Mouse (Mus musculus) neural tube, embryonic 12.5 days (tissue): ENCODE results near the gene Rdh16f1. TPM values are rescaled to one million over a fixed set of nuclear protein-coding genes. Genes with fewer than 3 reads are reported as not detected.

Source experiments
- ATAC-seq: fragments of 200-750 bp; cut with Nextera tagmentation; 2 replicates; pipeline ENCODE4 v1.8.0; 2017; ENCODE audit warnings: low read depth, mild to moderate bottlenecking, moderate TSS enrichment, moderate library complexity; ENCODE audit not compliant: low FRiP score
- H3K27ac ChIP-seq: fragments of 300-500 bp; sonication (generic); 2 replicates; pipeline ENCODE4 v1.5.1; 2016
- H3K27me3 ChIP-seq: fragments of 300-500 bp; sonication (generic); replicated peaks from 2 replicates; pipeline ENCODE4 v1.6.1; 2016; ENCODE audit warnings: mild to moderate bottlenecking
- H3K36me3 ChIP-seq: fragments of 300-500 bp; sonication (generic); 2 replicates; pipeline ENCODE4 v1.6.1; 2016; ENCODE audit warnings: mild to moderate bottlenecking
- H3K4me1 ChIP-seq: fragments of 300-500 bp; sonication (generic); 2 replicates; pipeline ENCODE4 v1.6.1; 2016
- H3K4me2 ChIP-seq: fragments of 300-500 bp; sonication (generic); replicated peaks from 2 replicates; pipeline ENCODE4 v1.6.1; 2016; ENCODE audit warnings: mild to moderate bottlenecking
- H3K4me3 ChIP-seq: fragments of 300-500 bp; sonication (generic); 2 replicates; pipeline ENCODE4 v1.5.1; 2016
- H3K9ac ChIP-seq: fragments of 300-500 bp; sonication (generic); 2 replicates; pipeline ENCODE4 v1.6.1; 2016; ENCODE audit warnings: mild to moderate bottlenecking
- H3K9me3 ChIP-seq: fragments of 300-500 bp; sonication (generic); 2 replicates; pipeline ENCODE4 v1.6.1; 2016; ENCODE audit warnings: mild to moderate bottlenecking
- WGBS: fragments of 180-500 bp; shearing (Covaris S2); methylation state at CpG from one replicate; pipeline ENCODE4 v1.1.7; 2016; 5-methylcytosine and 5-hydroxymethylcytosine counted together
- polyA plus RNA-seq: library from polyadenylated mRNA; unstranded; fragments of >200 nt; fragmentation: Nextera tagmentation; extraction: Ambion mirVana; gene quantifications from 2 replicates; pipeline ENCODE4 v1.2.1, GENCODE M21; 2016

Rdh16f1 gene
- not detected in 2 replicates for polyA plus RNA-seq

- no peaks in the 10 kb centered on the region for H3K27me3 ChIP-seq
- no peak within 1 kb of the TSS for H3K4me2 ChIP-seq
- no peak within 1 kb of the TSS for H3K9ac ChIP-seq
- ATAC-seq = no peak
- 0 out of 2 replicates have a peak, but pooled peaks cover 2% of the 10 kb centered on the region for H3K9me3 ChIP-seq
- no peak within 1 kb of the TSS for H3K4me3 ChIP-seq
- H3K4me1 ChIP-seq = no peaks in the 10 kb centered on the region
- H3K36me3 ChIP-seq = no peaks in the 10 kb centered on the region
- 80% methylated on average over 9 of the region's 9 CpGs for WGBS
- no peak within 1 kb of the TSS for H3K27ac ChIP-seq
These were observed at the start of gene Rdh16f1, which contains the start of gene Rdh1 for GRCm38 (mm10) chr10:127759181-127760110. Rdh16f1 (plus strand) TSS chr10:127759787. Rdh1 (plus strand) TSS chr10:127759721.

- Histone ChIP-seq H3K27me3 (no peaks in the 10 kb centered on the region), H3K36me3 (no peaks in the 10 kb centered on the region), H3K27ac (no peak overlapping the region), H3K9ac (no peak overlapping the region), H3K4me1 (no peaks in the 10 kb centered on the region), H3K9me3 (no peaks in the 10 kb centered on the region), H3K4me3 (no peak overlapping the region), H3K4me2 (no peak overlapping the region)
- ATAC-seq = no peak
- WGBS = 88% methylated on average over 13 of the region's 13 CpGs
These were observed 49.3 kb upstream of the Rdh16f1 start for GRCm38 (mm10) chr10:127710331-127710730.

GRCm38 (mm10) chr10:127712736-127713135 lies 46.9 kb upstream of the Rdh16f1 start:
- Histone ChIP-seq H3K4me1 (no peaks in the 10 kb centered on the region), H3K9ac (no peak overlapping the region), H3K4me2 (no peak overlapping the region), H3K36me3 (no peaks in the 10 kb centered on the region), H3K27me3 (no peaks in the 10 kb centered on the region), H3K4me3 (no peak overlapping the region), H3K27ac (no peak overlapping the region), H3K9me3 (no peaks in the 10 kb centered on the region)
- ATAC-seq = no peak
- WGBS = 84% methylated on average over 6 of the region's 6 CpGs

- Histone ChIP-seq H3K36me3 (no peaks in the 10 kb centered on the region), H3K27ac (no peak overlapping the region; the same call in 1 of the 2 replicates), H3K4me2 (peak overlapping the region; percentile 46), H3K9me3 (no peaks in the 10 kb centered on the region), H3K4me1 (peaks cover 19% of the 10 kb centered on the region), H3K27me3 (peaks cover 11% of the 10 kb centered on the region; the same call in 1 of the 2 replicates), H3K9ac (0 out of 2 replicates have a peak overlapping the region, but pooled peaks have one; percentile 35), H3K4me3 (no peak overlapping the region)
- 10% methylated on average over 20 of the region's 20 CpGs for WGBS
- ATAC-seq = peak; percentile 52; the same call in 1 of the 2 replicates
These were observed 37.7 kb upstream of the Rdh16f1 start for GRCm38 (mm10) chr10:127721671-127722418.

GRCm38 (mm10) chr10:127724178-127724577 lies 35.4 kb upstream of the Rdh16f1 start, which contains the start of gene Tac2:
Tac2 (plus strand) TSS chr10:127724478.
- WGBS = 88% methylated on average over 3 of the region's 3 CpGs
- no peak within 1 kb of the TSS for H3K4me3 ChIP-seq
- H3K27me3 ChIP-seq = peaks cover 11% of the 10 kb centered on the region; the same call in 1 of the 2 replicates
- no peak within 1 kb of the TSS for H3K27ac ChIP-seq
- ATAC-seq = no peak
- H3K9me3 ChIP-seq = no peaks in the 10 kb centered on the region
- H3K36me3 ChIP-seq = no peaks in the 10 kb centered on the region
- peaks cover 19% of the 10 kb centered on the region for H3K4me1 ChIP-seq
- no peak within 1 kb of the TSS for H3K9ac ChIP-seq
- H3K4me2 ChIP-seq = no peak within 1 kb of the TSS

- Histone ChIP-seq H3K27ac (no peak overlapping the region), H3K4me2 (no peak overlapping the region), H3K9me3 (no peaks in the 10 kb centered on the region), H3K4me1 (peaks cover 19% of the 10 kb centered on the region), H3K9ac (no peak overlapping the region), H3K36me3 (no peaks in the 10 kb centered on the region), H3K27me3 (peaks cover 11% of the 10 kb centered on the region; the same call in 1 of the 2 replicates), H3K4me3 (no peak overlapping the region)
- 67% methylated on average over 4 of the region's 4 CpGs for WGBS
- no peak for ATAC-seq
These were observed 34.5 kb upstream of the Rdh16f1 start for GRCm38 (mm10) chr10:127725136-127725535.

GRCm38 (mm10) chr10:127728437-127728836 lies 31.1 kb upstream of the Rdh16f1 start:
- H3K9me3 ChIP-seq = no peaks in the 10 kb centered on the region
- 0 out of 2 replicates have a peak overlapping the region, but pooled peaks have one; percentile 14 for H3K9ac ChIP-seq
- no peaks in the 10 kb centered on the region for H3K36me3 ChIP-seq
- peaks cover 9% of the 10 kb centered on the region; the same call in 1 of the 2 replicates for H3K4me1 ChIP-seq
- WGBS = 80% methylated on average over 8 of the region's 8 CpGs
- H3K4me2 ChIP-seq = no peak overlapping the region
- ATAC-seq = no peak
- peaks cover 3% of the 10 kb centered on the region; the same call in 1 of the 2 replicates for H3K27me3 ChIP-seq
- no peak overlapping the region for H3K4me3 ChIP-seq
- H3K27ac ChIP-seq = no peak overlapping the region

- no peak overlapping the region for H3K4me2 ChIP-seq
- H3K36me3 ChIP-seq = no peaks in the 10 kb centered on the region
- ATAC-seq = no peak
- no peak overlapping the region for H3K9ac ChIP-seq
- peaks cover under 1% of the 10 kb centered on the region; the same call in 1 of the 2 replicates for H3K27me3 ChIP-seq
- 58% methylated on average over 11 of the region's 11 CpGs for WGBS
- no peak overlapping the region for H3K27ac ChIP-seq
- peaks cover 9% of the 10 kb centered on the region; the same call in 1 of the 2 replicates for H3K4me1 ChIP-seq
- no peak overlapping the region for H3K4me3 ChIP-seq
- H3K9me3 ChIP-seq = no peaks in the 10 kb centered on the region
These were observed 29.2 kb upstream of the Rdh16f1 start for GRCm38 (mm10) chr10:127730285-127730932.

- Histone ChIP-seq H3K9me3 (no peaks in the 10 kb centered on the region), H3K4me2 (0 out of 2 replicates have a peak overlapping the region, but pooled peaks have one; percentile 5), H3K27ac (no peak overlapping the region), H3K4me3 (no peak overlapping the region), H3K27me3 (no peaks in the 10 kb centered on the region), H3K9ac (no peak overlapping the region), H3K36me3 (no peaks in the 10 kb centered on the region), H3K4me1 (peaks cover 9% of the 10 kb centered on the region; the same call in 1 of the 2 replicates)
- 28% methylated on average over 9 of the region's 9 CpGs for WGBS
- ATAC-seq = no peak
These were observed 28.7 kb upstream of the Rdh16f1 start for GRCm38 (mm10) chr10:127730933-127731310.

GRCm38 (mm10) chr10:127731397-127731796 lies 28.2 kb upstream of the Rdh16f1 start:
- H3K4me2 ChIP-seq = 0 out of 2 replicates have a peak overlapping the region, but pooled peaks have one; percentile 5
- 20% methylated on average over 5 of the region's 5 CpGs for WGBS
- peaks cover 9% of the 10 kb centered on the region; the same call in 1 of the 2 replicates for H3K4me1 ChIP-seq
- ATAC-seq = no peak
- no peak overlapping the region for H3K4me3 ChIP-seq
- H3K36me3 ChIP-seq = no peaks in the 10 kb centered on the region
- no peaks in the 10 kb centered on the region for H3K9me3 ChIP-seq
- H3K27me3 ChIP-seq = no peaks in the 10 kb centered on the region
- H3K9ac ChIP-seq = no peak overlapping the region
- H3K27ac ChIP-seq = no peak overlapping the region

GRCm38 (mm10) chr10:127734434-127734833 lies 25.2 kb upstream of the Rdh16f1 start:
- no peak overlapping the region for H3K9ac ChIP-seq
- no peak for ATAC-seq
- H3K27ac ChIP-seq = no peak overlapping the region
- H3K4me3 ChIP-seq = no peak overlapping the region
- peaks cover 9% of the 10 kb centered on the region; the same call in 1 of the 2 replicates for H3K4me1 ChIP-seq
- 54% methylated on average over 5 of the region's 5 CpGs for WGBS
- H3K27me3 ChIP-seq = no peaks in the 10 kb centered on the region
- H3K36me3 ChIP-seq = no peaks in the 10 kb centered on the region
- H3K9me3 ChIP-seq = no peaks in the 10 kb centered on the region
- H3K4me2 ChIP-seq = no peak overlapping the region
